Mouse (Mus musculus) stomach, postnatal 0 days (tissue): ENCODE results near the gene Gm815.

Source experiments
- CTCF ChIP-seq: IDR thresholded peaks from 2 replicates; pipeline ENCODE4 v1.5.1; 2016; ENCODE audit warnings: antibody characterized with exemption, low read depth, mild to moderate bottlenecking, moderate library complexity
- EP300 ChIP-seq: optimal IDR thresholded peaks from 2 replicates; pipeline ENCODE3; 2016; ENCODE audit warnings: antibody characterized with exemption

DNA sequence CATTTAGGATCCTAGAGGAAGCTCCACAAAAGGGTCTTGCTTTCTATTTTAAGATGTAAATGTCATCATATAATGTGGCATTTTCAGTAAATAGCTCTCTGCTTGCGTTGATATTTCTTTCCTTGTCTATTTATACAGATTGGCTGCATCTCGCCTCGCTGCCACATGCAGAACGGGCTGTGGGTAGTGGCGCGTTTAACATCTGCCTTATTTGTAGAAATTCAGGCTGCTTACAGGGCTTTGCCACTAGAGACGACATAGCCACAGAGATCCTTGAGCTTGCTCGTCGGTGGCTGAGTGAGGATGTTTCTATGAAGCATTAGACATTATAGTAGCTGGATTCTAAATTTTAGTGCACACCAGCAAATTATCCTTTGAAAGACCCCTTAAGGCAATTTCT lies 2.5 kb downstream of the Gm815 start:
- TF ChIP-seq CTCF (peak; percentile 33), EP300 (no peak)
